Mouse (Mus musculus) olfactory bulb, adult 2 months (tissue): ENCODE data around the gene Serpina3n.
A peak's percentile ranks its signal among the peaks of the same experiment; 100 is the strongest.

Source experiments
- CTCF ChIP-seq: fragments of 200-500 bp; IDR thresholded peaks from 2 replicates; pipeline ENCODE4 v1.5.1; 2012; ENCODE audit warnings: low read depth, mild to moderate bottlenecking, low read length, moderate library complexity; ENCODE audit not compliant: insufficient read depth
- POLR2A ChIP-seq: fragments of 200-500 bp; IDR thresholded peaks from 2 replicates; pipeline ENCODE4 v1.6.1; 2012; ENCODE audit warnings: mild to moderate bottlenecking, low read depth, low read length, moderate library complexity; ENCODE audit not compliant: insufficient read depth

GRCm38 (mm10) chr12:104440087-104440760 is 33.7 kb downstream of the Serpina3n start:
- TF ChIP-seq CTCF (peak; percentile 92), POLR2A (no peak)
